Mouse (Mus musculus): ENCODE results near the gene Mef2b.

Gene Mef2b

DNA sequence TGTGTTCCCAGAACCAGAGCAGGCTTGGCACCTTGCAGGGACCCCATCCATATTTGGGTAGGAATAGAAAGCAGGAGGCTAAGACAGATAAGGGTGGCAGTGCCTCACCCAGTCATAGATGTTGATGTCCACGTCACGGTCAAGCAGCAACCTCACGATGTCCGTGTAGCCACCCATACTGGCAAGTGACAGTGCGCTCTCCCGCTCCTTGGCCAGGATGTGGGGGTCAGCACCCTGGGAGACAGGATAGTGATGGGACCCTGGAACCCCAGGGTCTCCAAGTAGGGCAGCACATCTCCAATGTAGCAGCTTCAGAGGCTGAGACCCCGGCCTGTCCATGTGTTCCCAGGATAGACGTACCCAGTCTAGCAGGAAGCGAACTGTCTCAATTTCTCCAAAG, 4.6 kb upstream of the Mef2b start:
- DNase-seq = no peak

DNA sequence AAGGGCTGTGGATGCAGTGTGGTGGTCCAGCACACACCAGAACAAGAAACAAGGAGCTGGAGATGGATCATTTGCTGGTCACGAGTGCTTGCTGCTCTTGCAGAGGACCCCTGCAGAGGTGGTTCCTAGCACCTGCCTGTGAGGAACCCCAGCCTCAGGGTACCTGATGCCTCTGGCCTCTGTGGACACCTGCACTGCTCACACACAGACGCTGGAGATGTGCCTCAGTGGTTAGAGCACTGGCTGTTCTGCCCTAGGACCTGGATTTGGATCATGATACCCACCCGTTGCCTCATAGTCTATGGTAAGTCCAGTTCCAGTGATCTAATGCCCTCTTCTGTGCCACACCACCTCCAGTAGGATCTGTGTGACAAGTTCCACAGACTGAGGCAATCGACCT, 2.9 kb upstream of the Mef2b start:
- no peak for DNase-seq

DNA sequence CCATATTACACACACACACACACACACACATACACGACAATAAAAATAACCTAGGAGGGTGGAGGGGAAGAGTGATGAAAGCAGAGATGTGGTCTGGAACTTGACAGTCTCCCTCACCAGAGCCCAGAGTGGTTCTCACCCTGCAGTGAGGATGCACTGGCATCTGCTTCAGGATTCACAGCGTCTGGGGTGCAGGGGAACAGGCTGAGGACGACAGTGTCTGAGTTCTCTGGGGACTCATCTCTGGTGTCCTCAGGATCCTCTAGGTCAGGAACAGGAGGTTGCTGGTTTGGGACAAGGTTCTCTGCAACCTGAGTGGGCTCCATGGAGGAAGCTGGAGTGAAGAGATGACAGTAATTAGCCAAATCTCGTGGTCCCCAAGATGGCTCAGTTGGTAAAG, 1.6 kb upstream of the Mef2b start:
- no peak for DNase-seq

DNA sequence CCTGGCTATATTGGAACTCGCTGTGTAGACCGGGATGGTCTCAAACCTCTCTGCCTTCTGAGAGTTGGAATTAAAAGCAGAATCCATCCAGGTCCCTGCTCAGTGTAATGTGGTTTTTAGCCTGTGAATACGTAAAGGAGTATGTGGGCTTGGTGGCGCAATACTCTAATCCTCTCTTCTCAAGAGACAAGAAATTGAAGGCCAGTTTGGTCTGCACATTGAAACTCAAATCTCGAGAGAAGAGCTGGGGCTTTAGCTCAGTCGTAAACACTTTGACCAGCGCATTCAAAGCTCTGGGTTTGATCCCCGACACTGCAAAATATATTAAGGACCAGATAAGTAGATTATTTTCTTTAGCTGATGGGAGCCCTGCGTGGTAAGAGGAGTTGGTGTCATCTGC, 470 bp downstream of the Mef2b start:
- DNase-seq = no peak

DNA sequence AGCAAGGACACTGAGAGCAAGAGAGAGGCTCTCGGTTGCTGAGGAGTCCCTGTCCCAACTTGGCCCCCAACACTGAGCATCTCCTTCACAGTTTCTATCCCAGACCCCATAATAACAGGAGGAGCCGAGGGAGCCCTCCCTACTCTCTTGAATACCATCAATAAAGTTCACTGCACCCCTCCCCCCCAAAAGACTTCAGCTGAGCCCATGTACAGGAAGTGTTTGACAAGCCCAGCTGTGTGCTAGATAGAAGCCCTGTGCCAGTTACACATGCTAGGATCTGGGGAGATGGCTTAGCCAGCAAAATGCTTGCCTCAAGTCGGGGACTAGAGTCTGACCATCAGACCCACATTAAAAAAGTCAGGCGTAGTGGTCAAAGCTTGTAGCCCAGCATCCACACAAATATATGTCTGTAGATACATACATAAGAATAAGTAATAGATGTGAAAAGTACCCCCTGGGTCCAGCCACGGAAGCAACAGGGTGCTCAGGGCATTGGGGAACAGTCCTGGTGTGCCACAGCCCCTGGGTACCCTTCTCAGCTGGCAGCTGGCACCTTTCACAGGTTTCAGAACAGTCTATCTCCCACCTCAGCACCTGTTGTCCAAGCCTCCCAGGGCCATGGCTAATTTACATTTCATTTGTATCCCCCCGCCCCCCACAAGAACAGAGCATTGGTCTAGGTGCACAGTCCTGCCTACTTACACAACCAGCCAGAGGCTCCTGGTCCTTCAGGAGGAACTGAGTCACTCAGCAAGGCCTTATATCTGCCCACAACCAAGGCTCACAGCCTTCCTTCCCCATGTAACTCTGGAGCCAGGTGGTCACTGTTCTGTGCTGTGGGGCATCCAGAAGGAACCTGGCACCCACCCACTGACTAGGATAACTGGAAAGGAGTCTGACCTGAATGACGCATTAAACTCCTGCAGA, 8.4 kb downstream of the Mef2b start:
- DNase-seq = no peak

DNA sequence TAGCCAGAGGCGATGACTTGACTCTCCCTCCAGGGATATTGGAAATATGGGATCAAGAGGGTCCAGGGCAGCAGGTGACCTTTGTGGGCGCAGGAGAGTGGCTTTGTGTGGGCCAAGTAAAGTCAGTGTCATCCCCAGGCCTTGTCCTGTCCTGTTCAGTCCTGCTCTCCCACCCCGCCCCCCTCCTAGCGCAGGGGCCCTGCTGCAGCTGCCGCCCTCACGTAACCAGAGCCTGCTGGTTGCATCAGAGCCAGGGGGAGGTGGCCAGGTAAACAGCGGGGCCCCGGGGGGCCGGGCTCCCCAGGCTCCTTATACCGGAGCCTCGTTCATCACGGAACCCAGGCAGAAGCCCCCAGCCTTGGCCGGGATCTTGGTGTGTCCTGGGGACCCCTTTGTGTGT, 10.6 kb downstream of the Mef2b start:
- no peak for DNase-seq

DNA sequence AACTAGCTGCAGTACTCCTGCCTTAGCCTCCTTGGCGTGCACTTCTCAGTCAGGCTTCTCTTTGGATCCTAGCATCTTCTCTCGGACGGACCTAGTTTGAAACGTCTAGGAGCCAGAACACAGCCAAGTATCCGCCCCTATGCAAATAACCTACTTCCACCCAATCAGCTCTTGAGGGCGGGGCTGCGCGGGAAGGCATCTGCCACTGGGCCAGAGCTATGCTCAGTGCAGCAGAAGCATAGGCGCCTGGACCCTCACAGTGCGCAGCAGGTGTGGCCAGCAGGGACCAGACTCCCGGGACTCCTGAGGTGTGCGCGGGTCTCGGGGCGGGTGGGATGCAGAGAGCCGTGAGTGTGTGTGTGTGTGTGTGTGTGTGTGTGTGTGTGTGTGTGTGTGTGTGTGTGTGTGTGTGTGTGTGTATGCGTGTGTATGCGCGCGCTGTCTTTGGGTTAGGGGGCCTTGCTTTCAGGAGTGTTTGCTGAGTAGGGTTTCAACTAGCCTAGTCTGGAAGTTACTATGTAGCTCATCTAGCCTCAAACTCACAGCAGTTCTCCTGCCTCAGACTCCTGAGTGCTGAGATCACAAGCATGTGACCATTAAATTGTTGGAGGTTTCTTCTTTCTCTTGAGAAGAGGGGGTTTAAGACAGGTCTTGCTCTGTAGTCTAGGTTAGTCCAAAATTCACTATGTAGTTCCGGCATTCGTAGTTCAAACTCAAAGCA, 13.2 kb downstream of the Mef2b start:
- peak in 1 of 2 experiments; percentile 71 for DNase-seq

DNA sequence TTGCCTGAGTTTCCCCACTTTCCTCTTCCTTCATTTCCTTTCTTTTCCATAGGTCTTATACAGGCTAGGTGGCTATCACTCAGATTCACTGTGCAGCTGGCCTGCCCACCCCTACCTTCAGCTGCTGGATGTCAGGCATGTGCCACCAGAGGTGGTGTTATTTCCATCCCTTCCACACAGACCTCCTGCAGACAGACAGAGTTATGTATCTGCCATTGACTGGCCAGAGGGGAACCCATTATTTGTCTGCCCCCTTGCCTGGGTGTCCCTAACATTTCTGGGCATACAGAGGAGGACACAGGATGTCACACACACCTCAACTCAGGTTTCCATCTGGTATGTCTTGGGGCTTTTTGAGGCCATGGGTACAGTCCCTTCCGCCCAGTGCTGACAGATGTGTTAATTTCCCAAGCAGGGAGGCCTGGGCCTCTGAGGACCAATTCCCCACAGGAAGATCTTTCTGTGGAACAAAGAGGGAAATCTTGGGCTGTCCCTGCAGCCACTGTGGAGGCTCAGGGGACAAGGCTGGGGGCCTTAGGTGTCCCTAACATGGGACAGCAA, 17.8 kb downstream of the Mef2b start:
- DNase-seq = no peak

DNA sequence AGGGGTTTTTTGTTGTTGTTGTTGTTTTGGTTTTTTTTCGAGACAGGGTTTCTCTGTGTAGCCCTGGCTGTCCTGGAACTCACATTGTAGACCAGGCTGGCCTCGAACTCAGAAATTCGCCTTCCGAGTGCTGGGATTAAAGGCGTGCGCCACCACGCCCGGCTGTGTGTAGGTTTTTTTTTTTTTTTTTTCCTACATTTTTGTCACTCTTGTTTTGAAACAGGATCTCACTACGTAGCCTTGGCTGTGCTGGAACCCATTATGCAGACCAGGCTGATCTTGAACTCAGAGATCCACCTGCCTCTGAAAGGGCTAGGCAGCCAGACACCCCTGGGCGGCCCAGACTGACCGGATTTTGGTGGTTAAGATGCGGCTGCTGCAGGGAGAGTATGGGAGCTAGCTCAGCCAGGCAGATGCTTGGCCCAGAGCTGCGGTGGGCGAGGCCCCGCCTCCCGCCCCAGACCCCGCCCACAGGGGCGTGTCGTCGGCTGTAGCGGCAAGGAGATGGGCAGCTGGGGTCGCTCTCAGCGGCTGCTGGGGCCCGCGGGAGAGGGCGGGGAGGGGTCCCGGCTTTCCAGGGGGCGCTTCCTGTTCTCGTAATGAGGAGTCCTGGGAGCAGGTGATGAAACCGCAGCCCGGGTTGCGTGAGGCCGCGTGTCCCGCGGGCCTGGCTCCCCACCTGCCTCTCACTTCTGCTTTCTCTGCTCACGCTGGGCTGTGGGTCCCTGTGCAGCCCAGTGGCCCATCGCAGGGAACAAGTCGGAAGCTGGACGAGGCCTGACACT, 18.8 kb downstream of the Mef2b start:
- DNase-seq = peak; percentile 47 to 66

DNA sequence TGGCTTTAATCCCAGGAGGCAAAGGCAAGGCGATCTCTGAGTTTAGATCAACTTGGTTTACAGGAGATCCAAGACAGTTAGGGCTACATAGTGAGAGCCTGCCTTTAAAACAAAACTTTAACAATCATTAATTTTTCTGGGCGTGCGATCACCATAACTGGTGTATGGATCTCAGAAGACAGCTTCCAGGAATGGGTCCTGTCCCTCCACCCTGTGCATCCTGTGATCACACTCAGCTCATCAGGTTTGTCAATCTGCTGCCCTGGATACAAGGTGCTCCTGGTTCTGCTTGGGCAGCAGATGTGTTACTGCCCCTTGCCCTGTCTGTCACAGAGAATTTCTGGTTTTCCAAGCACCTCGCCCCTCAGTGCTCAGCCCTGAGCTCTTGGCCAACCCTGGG, 19.7 kb downstream of the Mef2b start:
- no peak for DNase-seq

DNA sequence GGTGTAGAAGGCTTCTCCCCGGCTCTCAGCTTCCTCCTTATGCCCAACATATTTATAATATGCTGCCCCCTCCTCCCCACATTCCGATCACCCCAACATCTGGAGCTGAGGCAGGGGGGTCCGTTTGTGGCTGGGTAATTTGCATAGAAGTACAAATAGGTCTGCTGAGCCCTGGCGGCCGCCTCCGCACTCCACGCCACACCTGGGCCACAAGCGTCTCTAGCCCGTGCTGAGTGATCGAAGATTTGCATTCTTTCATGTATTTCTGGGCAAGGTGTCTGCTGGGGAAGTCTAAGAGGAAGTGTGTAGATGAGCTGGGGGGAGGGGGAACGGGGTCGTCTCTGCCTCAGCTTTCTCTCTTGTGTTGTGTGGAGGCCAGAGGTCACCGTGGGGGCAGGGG, 20.5 kb downstream of the Mef2b start:
- DNase-seq = no peak

DNA sequence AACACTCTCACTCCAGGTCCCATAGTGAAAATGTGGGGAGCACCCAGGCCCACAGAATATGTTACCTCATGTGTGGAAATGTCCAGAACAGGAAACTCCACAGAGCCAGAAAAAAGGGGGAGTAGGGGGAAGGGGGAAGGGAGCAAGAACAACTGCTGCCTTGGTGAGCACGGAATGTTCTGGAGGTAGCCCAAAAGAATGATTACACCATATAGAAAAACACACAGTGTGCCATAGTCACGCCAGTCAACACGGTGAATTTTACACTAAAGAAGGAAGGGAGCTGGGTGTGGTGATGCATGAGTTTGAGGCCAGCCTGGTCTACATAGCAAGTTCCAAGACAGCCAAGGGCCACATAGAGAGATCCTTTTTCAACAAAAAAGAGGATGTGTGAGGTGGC, 23.8 kb downstream of the Mef2b start:
- no peak for DNase-seq

DNA sequence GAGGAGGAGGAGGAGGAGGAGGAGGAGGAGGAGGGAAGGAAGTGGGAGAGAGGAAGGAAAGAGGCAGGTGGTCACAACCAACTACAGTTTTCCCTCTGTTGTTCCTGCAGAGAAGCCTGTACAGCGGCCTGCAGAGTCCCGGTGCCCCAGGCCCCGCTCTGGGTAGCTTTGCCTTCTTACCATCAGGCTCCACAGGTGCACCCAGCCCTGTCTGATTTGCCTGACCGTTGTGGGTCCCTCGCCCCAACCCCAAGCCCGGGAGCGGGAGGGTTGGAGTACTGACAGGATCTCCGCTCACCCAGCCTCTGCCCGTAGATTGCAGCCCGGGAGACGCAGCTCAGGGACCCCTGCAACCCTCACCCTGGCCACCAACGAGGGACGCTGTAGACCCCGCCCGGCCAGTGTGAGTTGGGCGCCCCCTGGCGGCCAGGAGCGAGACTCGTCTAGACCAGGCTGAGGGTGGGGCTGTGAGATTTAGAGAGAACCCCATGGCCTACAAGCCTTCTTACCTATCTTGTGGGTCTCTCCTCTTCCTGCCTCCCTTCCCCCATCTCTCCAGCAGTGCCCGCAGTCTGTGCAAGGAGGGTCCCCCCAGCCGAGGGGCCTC, 27.1 kb downstream of the Mef2b start:
- peak in 1 of 2 experiments; percentile 40 for DNase-seq

DNA sequence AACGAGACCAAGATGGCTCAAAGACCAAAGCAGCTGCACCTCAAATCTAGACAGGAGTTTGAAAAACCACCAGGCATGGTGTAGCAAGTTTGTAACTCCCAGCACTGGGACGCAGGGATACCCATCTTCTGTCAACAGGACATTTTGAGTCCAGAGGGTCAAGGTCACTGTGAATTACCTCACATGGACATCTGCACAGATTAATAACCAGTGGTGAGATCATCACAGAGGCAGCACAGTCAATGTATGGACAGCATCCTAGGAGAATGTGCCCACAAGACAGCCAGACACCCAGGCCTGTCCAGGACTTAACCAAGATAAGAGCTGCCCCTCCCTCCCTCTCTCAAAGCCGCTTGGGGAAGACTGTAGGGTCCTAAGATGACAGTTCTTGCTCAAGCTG, 30.6 kb downstream of the Mef2b start:
- no peak for DNase-seq

DNA sequence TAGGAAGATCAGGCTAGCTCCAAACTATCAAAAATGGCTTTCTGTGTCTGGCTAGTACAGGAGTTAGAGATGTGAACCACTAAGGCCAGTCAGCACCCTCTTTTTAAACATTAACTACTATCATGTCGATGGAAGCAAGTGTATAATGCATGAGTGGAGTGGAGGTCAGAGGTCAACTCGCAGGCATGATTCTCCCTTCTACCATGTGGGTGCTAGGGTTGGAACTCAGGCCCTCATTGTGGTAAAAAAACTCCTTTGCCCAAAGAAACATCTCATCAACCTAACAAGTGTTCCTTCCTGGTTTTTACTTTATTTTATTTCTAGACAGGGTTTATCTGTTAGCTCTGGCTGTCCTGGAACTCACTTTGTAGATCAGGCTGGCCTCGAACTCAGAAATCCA, 31.2 kb downstream of the Mef2b start:
- peak; percentile 72 to 78 for DNase-seq

DNA sequence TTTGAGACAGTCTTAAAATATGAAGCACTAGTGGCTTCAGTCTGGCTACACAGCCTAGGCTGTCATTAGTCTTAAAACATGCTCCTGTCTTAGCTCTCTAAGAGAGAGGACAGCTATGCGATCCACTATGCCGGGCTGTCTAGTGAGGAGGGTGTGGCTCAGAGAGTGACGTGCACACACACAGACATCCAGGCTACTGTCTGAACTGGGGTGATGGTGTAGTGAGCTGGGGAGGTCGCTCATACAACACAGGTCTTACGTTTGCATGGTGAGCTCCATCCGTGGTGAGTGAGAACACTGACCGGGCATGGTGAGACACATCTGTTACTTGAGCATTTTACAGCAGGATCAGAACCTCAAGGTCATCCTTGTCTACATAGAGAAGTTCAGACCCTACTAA, 31.7 kb downstream of the Mef2b start:
- no peak for DNase-seq

DNA sequence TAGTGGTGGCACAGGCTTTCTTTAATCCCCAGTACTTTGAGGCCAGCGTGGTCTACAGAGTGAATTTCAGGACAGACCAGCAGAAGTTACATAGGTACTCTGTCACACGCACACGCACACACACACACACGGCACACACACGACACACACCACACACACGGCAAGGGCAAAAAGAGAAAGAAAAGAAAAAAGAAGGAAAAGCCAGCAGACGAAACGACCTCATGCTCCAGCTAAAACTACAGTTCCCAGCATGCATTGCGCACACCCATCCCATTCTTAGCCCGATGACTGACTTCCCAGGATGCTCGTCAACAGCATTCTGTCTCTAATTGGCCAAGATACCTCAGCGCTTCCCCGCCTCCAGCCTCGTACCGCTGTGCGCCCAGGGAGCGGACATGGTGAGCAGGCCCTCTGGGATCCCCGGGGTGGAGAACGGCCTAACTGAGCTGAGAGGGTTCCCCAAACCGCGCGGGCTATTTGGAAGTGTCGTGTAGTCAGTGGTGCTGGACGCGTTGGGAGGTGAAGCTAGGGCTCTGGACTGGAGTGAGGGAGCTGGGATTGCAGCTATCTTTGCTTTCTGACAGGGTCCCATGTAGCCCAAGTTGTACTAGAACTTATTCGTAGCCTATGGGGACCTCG, 32.7 kb downstream of the Mef2b start, which contains the start of gene Tmem161a:
TSS of gene Tmem161a (plus strand) at position 314 of the 639 bp plus-strand sequence.
- DNase-seq = peak; percentile 94 to 95

DNA sequence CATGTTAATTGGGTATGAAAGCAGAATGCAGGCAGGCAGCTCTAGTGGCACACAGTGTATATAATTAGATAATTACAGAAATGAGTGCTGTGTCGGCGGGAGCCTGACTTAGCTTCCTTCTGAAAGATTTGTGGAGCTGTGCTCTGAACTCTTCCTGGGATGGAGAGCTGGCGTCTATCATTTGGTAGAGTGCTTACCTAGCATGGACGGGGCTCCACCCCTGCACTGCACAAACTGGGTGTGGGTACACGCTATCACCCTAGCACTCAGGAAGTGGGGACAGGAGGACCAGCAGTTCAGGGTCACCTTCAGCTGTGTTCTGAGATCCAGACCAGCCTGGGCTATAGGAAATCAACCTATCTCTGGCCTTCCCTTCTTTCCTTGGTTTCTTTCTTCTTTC, 33.8 kb downstream of the Mef2b start:
- DNase-seq = no peak

DNA sequence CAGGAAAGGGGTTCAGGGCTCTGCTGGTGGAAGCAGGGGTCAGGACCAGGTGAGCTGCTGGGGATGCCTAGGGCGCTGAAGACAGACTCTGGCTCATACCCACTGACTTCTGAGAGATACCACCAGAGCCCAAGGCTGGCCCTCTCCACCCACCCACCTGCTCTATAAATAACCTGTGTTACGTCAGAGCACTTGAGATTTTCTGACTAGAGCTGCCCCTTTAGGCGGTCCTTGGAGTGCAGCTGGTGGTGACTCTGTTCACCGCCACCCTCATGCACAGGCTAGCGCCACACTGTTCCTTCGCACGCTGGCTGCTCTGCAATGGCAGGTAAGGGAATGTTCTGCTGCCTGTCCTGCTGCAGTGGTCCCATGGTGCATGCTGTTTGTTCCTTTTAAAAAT, 34.6 kb downstream of the Mef2b start:
- DNase-seq = no peak

DNA sequence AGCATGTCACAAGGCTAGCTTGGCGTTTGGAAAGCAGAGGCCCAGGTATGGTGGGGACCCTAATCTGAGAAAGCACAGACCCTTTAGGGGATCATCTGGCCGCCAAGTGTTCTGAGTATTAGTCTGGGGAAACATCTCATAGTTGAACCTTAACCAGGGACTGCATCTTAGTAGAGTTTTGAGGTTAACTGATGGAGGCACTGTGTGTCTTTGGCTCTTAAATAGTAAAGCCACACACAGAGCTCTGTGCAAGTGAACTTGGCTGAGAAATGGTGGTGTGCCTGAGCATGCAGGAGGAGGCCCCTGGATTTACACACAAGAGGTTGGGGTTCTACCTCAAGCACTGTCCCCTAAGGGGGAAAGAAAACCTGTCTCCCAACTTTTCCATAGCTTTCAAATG, 38.7 kb downstream of the Mef2b start:
- DNase-seq = no peak

DNA sequence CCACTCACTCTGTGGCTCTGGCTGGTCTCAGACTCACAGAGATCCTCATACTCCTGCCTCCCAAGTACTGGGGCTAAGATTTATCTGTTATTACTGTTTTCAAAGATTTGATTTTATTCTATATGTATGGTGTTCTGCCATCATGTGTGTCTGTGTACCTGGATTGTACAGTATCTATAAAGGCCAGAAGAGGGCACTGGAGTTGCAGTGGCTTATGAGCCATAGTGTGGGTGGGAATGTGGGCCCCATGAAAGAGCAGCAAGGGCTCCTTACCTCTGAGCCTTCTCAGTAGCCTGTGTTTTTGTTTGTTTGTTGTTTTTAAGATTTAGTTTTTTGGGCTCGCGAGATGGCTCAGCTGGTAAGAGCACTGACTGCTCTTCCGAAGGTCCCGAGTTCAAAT, 39.6 kb downstream of the Mef2b start:
- no peak for DNase-seq

Data from kidney, adult 8-10 months (tissue).